In genomic region chr9:65702286-65702685, GRCm38 (mm10) we compare ENCODE assay signal across 29 mouse cellular contexts. TPM values are rescaled to one million over a fixed set of nuclear protein-coding genes. Genes with fewer than 3 reads are reported as not detected.
DNase-seq lines count a peak whose midpoint lies in the region; ATAC-seq lines count a peak whose summit lies in the region.
"Had no signal": no experiment of that assay in that cellular context is flagged by ENCODE, and none has a peak within 500 bp of the region (broad histone marks: within the 10 kb centered on the region; RNA-seq: fewer than 3 reads in every experiment).

No protein-coding gene starts in this region.

- ATAC-seq in heart, embryonic 12.5 days (ENCODE audit: insufficient number of reproducible peaks, low FRiP score): no peak
- ATAC-seq in kidney, embryonic 16.5 days (ENCODE audit: low FRiP score, low TSS enrichment): no peak
- ATAC-seq: CD4-positive, CD25-positive, alpha-beta regulatory T cell, adult 4 months; forebrain, postnatal 0 days; inflammation-experienced regulatory T-cells, adult 6 months; midbrain, embryonic 15.5 days had no signal

- H3K4me2 ChIP-seq in heart, embryonic 12.5 days: no peak overlapping the region
- H3K4me2 ChIP-seq in kidney, embryonic 16.5 days (replicated peaks; ENCODE audit: low read depth, low read length): no peak overlapping the region
- H3K4me2 ChIP-seq: embryonic facial prominence, embryonic 13.5 days; heart, embryonic 11.5 days; hindbrain, embryonic 15.5 days; kidney, embryonic 15.5 days; limb, embryonic 12.5 days; liver, embryonic 15.5 days; lung, embryonic 14.5 days; midbrain, embryonic 15.5 days had no signal

- no peak overlapping the region for H3K4me3 ChIP-seq in heart, embryonic 12.5 days
- H3K4me3 ChIP-seq in brown adipose tissue, adult 24 weeks (ENCODE audit: insufficient read depth, low read depth, low read length): no peak overlapping the region
- no peak overlapping the region for H3K4me3 ChIP-seq in hindbrain, embryonic 10.5 days
- H3K4me3 ChIP-seq in kidney, embryonic 16.5 days (ENCODE audit: low read length): no peak overlapping the region
- H3K4me3 ChIP-seq: embryonic facial prominence, embryonic 13.5 days; hindbrain, embryonic 15.5 days; kidney, embryonic 15.5 days; layer of hippocampus, adult 2 months; left cerebral cortex, adult 2 months; limb, embryonic 12.5 days; liver, embryonic 15.5 days; midbrain, embryonic 10.5 days; midbrain, embryonic 15.5 days had no signal

- H3K4me1 ChIP-seq in heart, embryonic 12.5 days (replicated peaks): 0 out of 2 replicates have a peak, but pooled peaks cover 3% of the 10 kb centered on the region
- peaks cover 5% of the 10 kb centered on the region for H3K4me1 ChIP-seq in brown adipose tissue, adult 24 weeks (ENCODE audit: control insufficient read depth, insufficient read depth, insufficient read length, low read length)
- no peaks in the 10 kb centered on the region for H3K4me1 ChIP-seq in hindbrain, embryonic 10.5 days (replicated peaks)
- H3K4me1 ChIP-seq in kidney, embryonic 16.5 days (ENCODE audit: insufficient read depth, low read length): no peaks in the 10 kb centered on the region
- H3K4me1 ChIP-seq: embryonic facial prominence, embryonic 13.5 days; hindbrain, embryonic 15.5 days; kidney, embryonic 15.5 days; limb, embryonic 12.5 days; liver, embryonic 15.5 days; midbrain, embryonic 10.5 days; midbrain, embryonic 15.5 days had no signal

- H3K9me3 ChIP-seq in heart, embryonic 12.5 days (replicated peaks): no peaks in the 10 kb centered on the region
- no peaks in the 10 kb centered on the region for H3K9me3 ChIP-seq in hindbrain, embryonic 10.5 days
- no peaks in the 10 kb centered on the region for H3K9me3 ChIP-seq in kidney, embryonic 16.5 days (ENCODE audit: low read length)
- H3K9me3 ChIP-seq: embryonic facial prominence, embryonic 13.5 days; hindbrain, embryonic 15.5 days; kidney, embryonic 15.5 days; limb, embryonic 12.5 days; liver, embryonic 15.5 days; midbrain, embryonic 10.5 days; midbrain, embryonic 15.5 days had no signal

- H3K27ac ChIP-seq in heart, embryonic 12.5 days (ENCODE audit: poor library complexity, severe bottlenecking): no peak overlapping the region
- peak overlapping the region; percentile 65 for H3K27ac ChIP-seq in brown adipose tissue, adult 24 weeks (replicated peaks; ENCODE audit: low read depth, low read length)
- H3K27ac ChIP-seq in hindbrain, embryonic 10.5 days: no peak overlapping the region
- H3K27ac ChIP-seq in kidney, embryonic 16.5 days (ENCODE audit: low read length): no peak overlapping the region
- H3K27ac ChIP-seq: embryonic facial prominence, embryonic 13.5 days; hindbrain, embryonic 15.5 days; kidney, embryonic 15.5 days; layer of hippocampus, adult 2 months; left cerebral cortex, adult 2 months; limb, embryonic 12.5 days; liver, embryonic 15.5 days; midbrain, embryonic 10.5 days; midbrain, embryonic 15.5 days had no signal

- H3K9ac ChIP-seq in heart, embryonic 12.5 days: no peak overlapping the region
- H3K9ac ChIP-seq in kidney, embryonic 16.5 days (replicated peaks; ENCODE audit: low read length): no peak overlapping the region
- H3K9ac ChIP-seq: embryonic facial prominence, embryonic 13.5 days; forebrain, postnatal 0 days; hindbrain, embryonic 15.5 days; kidney, embryonic 15.5 days; limb, embryonic 12.5 days; liver, embryonic 15.5 days; lung, embryonic 14.5 days; midbrain, embryonic 15.5 days had no signal

- WGBS in heart, embryonic 12.5 days: 82% methylated on average over 9 of the region's 9 CpGs
- 95% methylated on average over 9 of the region's 9 CpGs for WGBS in hindbrain, embryonic 10.5 days
- WGBS in kidney, embryonic 16.5 days: 93% methylated on average over 9 of the region's 9 CpGs

- DNase-seq in adrenal gland, postnatal 14 days: peak; percentile 29
- DNase-seq in adrenal gland, adult 8-10 months: no peak
- peak; percentile 12 for DNase-seq in heart, postnatal 4 days
- no peak for DNase-seq in hindbrain, embryonic 10.5 days (ENCODE audit: low spot score)
- DNase-seq: cerebellum, adult 18-20 months; cerebellum, postnatal 10 days; forebrain, postnatal 0 days; kidney, adult 18-20 months; kidney, postnatal 36 days; lung, embryonic 14.5 days; lung, postnatal 14 days; right cerebral cortex, postnatal 25 days; spleen, adult 18-20 months; thymus, postnatal 25 days had no signal

- H3K36me3 ChIP-seq in heart, embryonic 12.5 days: peaks cover 80% of the 10 kb centered on the region
- H3K36me3 ChIP-seq in hindbrain, embryonic 10.5 days: peaks cover 92% of the 10 kb centered on the region
- peaks cover 61% of the 10 kb centered on the region for H3K36me3 ChIP-seq in kidney, embryonic 16.5 days (ENCODE audit: insufficient read depth, low read length)

- no peaks in the 10 kb centered on the region for H3K27me3 ChIP-seq in heart, embryonic 12.5 days (replicated peaks)
- no peaks in the 10 kb centered on the region for H3K27me3 ChIP-seq in hindbrain, embryonic 10.5 days (ENCODE audit: insufficient read depth, poor library complexity, severe bottlenecking)
- no peaks in the 10 kb centered on the region for H3K27me3 ChIP-seq in kidney, embryonic 16.5 days (ENCODE audit: insufficient read depth, low read length)
- H3K27me3 ChIP-seq: embryonic facial prominence, embryonic 13.5 days; hindbrain, embryonic 15.5 days; kidney, embryonic 15.5 days; limb, embryonic 12.5 days; liver, embryonic 15.5 days; midbrain, embryonic 15.5 days had no signal

RNA-seq across cellular contexts. Expression of gene Oaz2, which starts 34.5 kb away (rescaled TPM):
- total RNA-seq in adrenal gland, postnatal 14 days (2021): 133 and 148 TPM in 2 replicates
- total RNA-seq in adrenal gland, adult 8-10 months (2022): 100 to 1,000 TPM; 138 to 203 (median 175) TPM
- 100 to 1,000 TPM; 213 to 221 TPM for total RNA-seq in heart, postnatal 4 days (2021)
- polyA plus RNA-seq in heart, embryonic 12.5 days (2016; fragmentation: Nextera tagmentation; extraction: Ambion mirVana): 239 and 245 TPM in 2 replicates
- 52.7 and 66.3 TPM in 2 replicates for polyA plus RNA-seq in brown adipose tissue, adult 24 weeks (2012; ENCODE audit: insufficient read depth, insufficient read length, missing spikeins)
- 242 and 269 TPM in 2 replicates for polyA plus RNA-seq in hindbrain, embryonic 10.5 days (2016; fragmentation: Nextera tagmentation; extraction: Ambion mirVana)
- 317 and 362 TPM in 2 replicates for polyA plus RNA-seq in kidney, embryonic 16.5 days (2015; fragmentation: Nextera tagmentation; extraction: Ambion mirVana)

Comparison
In these comparisons a context has a peak if more than half of its experiments do, and no peak if none do; other contexts are left out.
1. DNase-seq: peak in adrenal gland, postnatal 14 days (single experiment) and heart, postnatal 4 days (single experiment); none in adrenal gland, adult 8-10 months (single experiment) and hindbrain, embryonic 10.5 days (single experiment).